Mouse (Mus musculus) CH12.LX (cell line): ENCODE data around the gene Zfp119a.

Source experiments
- EP300 ChIP-seq: IDR thresholded peaks from 2 replicates; pipeline ENCODE4 v1.6.1; 2011; ENCODE audit warnings: low read length, improper control_type of control experiment
- HCFC1 ChIP-seq: IDR thresholded peaks from 2 replicates; pipeline ENCODE4 v1.6.1; 2012; ENCODE audit warnings: low read depth, mild to moderate bottlenecking, inconsistent platforms, low read length, improper control_type of control experiment
- POLR2A ChIP-seq: IDR thresholded peaks from 2 replicates; pipeline ENCODE4 v1.6.1; 2011; ENCODE audit warnings: low read depth, mild to moderate bottlenecking, improper control_type of control experiment, low read length
- UBTF ChIP-seq: IDR thresholded peaks from 2 replicates; pipeline ENCODE4 v1.6.1; 2012; ENCODE audit warnings: low read depth, mild to moderate bottlenecking, inconsistent platforms, low read length, improper control_type of control experiment, moderate library complexity

- TF ChIP-seq UBTF (no peak), POLR2A (no peak), HCFC1 (no peak), EP300 (no peak)
These were observed 25.4 kb upstream of the Zfp119a start for GRCm38 (mm10) chr17:55904131-55904530.
